Mouse (Mus musculus): ENCODE data around the gene D130043K22Rik. TPM values are rescaled to one million over a fixed set of nuclear protein-coding genes. Genes with fewer than 3 reads are reported as not detected.

The D130043K22Rik gene
- 0.52 and 0.76 TPM in 2 replicates for total RNA-seq (2021)
- long read RNA-seq, partial matches to known transcripts = 0 of 2 reads
- long read RNA-seq, other reads (novel, unspliced or antisense) = 2 of 2 reads

DNA sequence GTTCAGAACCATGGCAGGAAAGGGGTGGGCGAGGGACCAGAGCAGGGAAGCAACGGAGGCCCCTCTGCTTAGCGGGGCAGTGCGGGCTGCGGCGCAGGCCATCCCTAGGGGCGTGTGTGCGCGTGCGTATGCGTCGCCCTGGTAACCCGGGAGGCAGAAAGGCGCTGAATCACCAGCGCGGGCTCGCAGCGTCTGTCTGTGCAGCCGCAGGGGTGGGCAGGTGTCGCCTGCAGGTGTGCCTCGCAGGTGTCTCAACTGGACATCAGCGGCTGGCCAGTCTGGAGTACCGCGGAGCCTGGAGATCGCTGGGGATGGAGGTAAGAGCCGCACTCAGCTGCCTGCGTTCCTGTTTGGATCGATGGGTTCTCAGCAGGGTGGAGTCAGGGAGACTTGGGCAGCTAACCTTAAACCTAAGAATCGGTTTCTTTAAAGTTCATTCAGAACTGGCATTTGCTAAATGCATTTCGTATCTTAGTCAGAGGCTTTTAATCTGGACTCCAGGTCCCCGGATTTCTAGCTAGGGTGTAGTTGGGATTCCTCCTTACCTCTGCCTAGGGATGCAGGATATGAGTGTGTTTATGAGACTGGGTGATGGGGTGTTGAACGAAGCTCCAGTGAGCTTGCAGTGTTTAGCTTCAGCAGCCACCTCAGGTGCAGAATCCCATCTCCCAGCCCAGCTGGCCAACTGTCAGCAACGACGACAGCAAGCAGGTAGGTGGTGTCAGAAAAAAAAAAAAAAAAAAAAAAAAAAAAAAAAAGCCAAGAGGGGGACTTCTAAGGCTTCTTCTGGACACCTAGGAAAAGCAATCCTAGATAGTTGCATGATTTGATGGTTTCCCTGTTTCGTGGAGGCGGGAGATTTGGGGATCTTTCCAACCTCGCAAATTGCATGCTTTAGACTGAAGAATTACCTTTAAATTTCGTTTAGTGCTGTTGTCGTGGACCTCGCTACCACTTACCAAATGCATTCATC lies at the start of gene D130043K22Rik:
TSS of gene D130043K22Rik (plus strand) at position 153 of the 973 bp plus-strand sequence.
- peak; percentile 79 for DNase-seq

- no peak for DNase-seq
Observed at GRCm38 (mm10) chr13:24798686-24799085, 46.2 kb upstream of the D130043K22Rik start.

DNA sequence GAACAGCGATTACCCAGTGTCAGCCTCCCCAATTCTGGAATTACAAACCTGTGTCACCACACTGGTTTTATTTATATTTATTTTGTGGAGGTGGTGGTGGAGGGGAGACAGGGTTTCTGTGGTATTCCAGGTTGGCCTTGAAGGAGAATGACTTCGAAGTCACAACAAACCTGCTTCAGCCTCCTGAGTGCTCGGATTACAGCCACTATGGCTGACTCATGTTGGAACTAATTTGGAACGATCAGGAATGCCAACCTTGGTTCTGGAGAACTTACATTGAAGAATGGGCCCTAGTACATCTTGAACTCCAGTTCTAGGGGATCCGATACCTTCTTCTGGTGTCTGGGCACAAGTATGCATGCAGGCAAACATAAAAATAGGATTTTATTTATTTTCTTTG lies 45.6 kb upstream of the D130043K22Rik start:
- no peak for DNase-seq

DNA sequence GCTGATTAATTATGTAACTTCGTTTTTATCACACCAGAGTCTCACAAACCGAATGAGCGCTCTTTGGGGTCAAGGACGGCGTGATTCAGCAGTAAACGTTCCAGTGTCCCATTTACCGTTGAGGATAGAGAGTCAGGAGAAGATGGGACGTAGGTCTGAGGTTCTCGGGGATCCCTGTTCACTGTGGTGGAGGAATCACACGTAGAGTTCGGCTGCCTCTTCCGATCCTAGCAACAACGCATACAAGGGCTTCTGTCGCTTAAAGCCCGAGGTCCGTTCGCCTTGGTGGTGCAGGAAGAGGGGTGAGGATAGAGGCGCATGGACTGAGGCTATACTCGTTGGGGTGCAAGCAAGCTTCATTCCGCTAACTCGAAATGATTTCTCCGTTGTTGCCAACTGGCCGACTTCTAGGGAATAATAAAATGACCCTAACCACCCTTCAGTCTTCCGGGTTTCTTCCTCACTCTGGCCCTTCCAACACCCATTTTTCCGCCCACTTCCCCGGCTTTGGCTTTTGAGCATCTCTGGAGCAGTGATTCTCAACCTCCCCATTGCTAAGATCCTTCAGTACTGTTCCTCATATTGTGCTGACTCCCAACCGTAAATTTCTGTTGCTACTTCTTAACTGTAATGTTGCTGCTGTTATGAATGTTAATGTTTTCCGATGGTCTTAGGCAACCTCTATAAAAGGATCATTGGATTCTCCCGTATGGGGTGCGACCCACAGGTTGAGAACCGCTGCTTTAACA lies 44.8 kb upstream of the D130043K22Rik start:
- peak; percentile 66 for DNase-seq

DNA sequence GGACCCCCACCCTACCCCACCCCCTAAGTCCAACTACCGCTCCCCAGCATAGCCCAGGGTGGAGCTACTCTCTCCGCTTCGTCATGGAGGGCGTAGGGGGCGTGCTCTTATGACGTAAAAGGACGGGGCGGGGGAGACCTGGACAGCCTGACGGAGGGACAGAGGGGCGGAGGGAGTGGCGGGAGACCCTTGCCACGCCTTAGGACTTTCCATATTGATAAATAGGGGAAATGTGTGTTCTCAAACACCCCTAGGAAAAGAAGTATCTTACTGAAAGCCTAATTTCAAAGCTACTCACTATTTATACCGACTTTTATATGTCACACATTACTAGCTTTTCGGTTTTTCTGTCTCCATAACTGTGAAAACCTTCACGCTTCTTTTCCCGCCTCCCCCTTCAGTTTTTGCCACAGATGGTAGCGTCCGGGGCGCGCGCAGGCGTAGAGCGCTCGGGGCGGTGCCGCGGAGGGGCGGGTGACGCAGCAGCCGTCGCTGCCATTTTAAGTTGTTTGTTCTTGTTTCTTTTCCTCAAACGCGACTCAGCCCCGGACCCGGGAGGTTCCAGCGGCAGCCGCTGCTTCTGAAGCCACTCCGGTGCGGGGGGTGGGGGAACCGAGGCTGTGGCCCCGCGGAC lies 44.1 kb upstream of the D130043K22Rik start:
- DNase-seq = peak; percentile 97

GRCm38 (mm10) chr13:24801308-24801921 lies 43.5 kb upstream of the D130043K22Rik start, which contains the start of gene BC005537:
TSS of gene BC005537 (plus strand) at chr13:24801657.
- DNase-seq = peak; percentile 50

DNA sequence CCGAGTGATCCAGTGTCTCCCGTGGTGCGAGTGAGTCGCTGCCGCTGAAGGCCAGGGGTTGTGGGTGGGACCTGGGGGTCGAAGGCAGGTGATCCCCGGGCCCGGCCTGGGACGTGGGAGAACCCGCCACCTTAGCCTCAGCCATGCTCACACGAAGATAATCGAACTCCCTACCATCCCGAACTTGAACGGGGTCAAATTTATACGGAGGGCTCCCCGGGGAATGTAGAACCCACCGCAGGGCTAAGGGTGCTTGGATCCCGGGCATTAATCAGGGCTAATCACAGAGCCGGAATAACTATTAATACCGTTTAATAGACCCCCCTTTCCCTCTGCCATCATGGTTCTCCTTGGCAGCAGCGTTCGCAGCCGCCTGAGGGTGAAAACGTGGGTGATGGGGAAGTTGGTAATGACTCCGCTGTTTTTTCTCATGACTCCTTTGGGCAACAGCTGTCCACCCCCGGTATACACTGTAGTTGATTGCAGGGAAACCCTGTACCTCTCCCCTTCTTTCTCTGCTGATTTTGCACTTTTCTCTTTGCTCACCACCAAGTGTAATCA lies 42.7 kb upstream of the D130043K22Rik start:
- peak; percentile 30 for DNase-seq

- no peak for DNase-seq
Observed at GRCm38 (mm10) chr13:24803196-24803595, 41.7 kb upstream of the D130043K22Rik start.

GRCm38 (mm10) chr13:24806079-24806478 lies 38.9 kb upstream of the D130043K22Rik start:
- DNase-seq = peak; percentile 48

DNA sequence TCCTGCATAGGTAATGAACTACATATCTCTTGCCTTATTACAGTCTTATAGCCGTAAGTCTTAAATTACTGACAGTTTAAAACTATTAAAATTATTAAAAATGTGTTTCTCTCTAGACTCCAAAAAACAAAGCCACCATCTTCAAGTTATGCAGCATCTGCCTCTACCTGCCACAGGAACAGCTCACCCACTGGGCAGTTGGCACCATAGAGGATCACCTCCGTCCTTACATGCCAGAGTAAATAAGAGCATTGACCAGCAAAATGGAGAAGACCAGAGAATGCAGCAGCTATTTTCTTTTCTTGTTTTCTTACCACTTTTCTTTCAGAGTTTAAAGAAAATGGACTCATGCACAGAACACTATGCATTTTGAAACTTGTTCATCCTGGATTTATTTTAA lies 32.4 kb upstream of the D130043K22Rik start:
- no peak for DNase-seq

GRCm38 (mm10) chr13:24814616-24815015 lies 30.3 kb upstream of the D130043K22Rik start:
- DNase-seq = no peak

- no peak for DNase-seq
Observed at GRCm38 (mm10) chr13:24816125-24817092, 28.5 kb upstream of the D130043K22Rik start.

DNA sequence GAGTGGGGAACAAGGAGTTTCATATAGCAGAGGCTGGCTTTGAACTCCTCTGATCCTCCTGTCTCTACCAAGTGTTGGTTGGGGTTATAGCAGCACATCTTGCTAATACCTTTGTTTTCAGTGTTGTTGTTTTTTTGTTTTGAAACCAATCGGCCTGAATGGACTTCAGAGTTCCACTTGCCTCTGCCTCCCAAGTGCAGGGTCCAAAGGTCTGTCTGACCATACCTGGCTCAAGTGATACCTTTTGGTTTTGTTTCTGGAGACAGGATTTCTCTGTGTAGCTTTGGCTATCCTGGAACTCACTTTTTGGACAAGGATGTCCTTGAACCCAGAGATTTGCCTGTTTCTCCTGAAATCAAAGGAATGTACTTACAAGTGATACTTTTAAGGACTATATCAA lies 25.0 kb upstream of the D130043K22Rik start:
- DNase-seq = no peak

- no peak for DNase-seq
Observed at GRCm38 (mm10) chr13:24822663-24823343, 22.1 kb upstream of the D130043K22Rik start.

GRCm38 (mm10) chr13:24824647-24825046 lies 20.3 kb upstream of the D130043K22Rik start:
- DNase-seq = no peak

- no peak for DNase-seq
Observed at GRCm38 (mm10) chr13:24825587-24825986, 19.3 kb upstream of the D130043K22Rik start.

DNA sequence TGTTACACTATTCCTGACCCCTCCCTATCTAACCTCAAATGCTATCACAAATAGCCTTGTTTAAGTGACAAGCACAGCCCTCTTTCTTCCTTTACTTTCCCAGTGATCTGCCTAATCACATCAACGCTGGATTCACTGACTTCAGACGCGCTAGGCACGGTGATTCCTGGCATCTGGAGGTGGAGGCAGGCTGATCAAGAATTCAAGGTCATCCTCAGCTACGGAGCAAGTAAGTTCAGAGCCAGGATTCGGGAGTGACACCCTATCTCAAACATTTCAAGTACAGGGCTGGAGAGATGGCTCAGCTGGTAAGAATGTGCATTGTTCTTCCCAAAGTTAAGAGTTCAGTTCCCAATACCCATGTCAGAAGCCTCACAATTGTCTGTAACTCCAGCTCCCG lies 18.8 kb upstream of the D130043K22Rik start:
- DNase-seq = no peak

GRCm38 (mm10) chr13:24830756-24831352 lies 14.1 kb upstream of the D130043K22Rik start:
- DNase-seq = no peak

Measured in adrenal gland, postnatal 25 days (tissue).